Mouse (Mus musculus) gastrocnemius, postnatal 25 days (tissue): ENCODE data around the gene Atg13. TPM values are rescaled to one million over a fixed set of nuclear protein-coding genes. Genes with fewer than 3 reads are reported as not detected.

Source experiments
- DNase-seq: peaks from one replicate; pipeline ENCODE4 v3.0.0; 2022
- total RNA-seq, 2 experiments: library from RNA; stranded (reverse); gene quantifications; 1 replicate in 1 of 2; 2 replicates in 1 of 2; pipeline ENCODE4 v1.2.3; 2021

Atg13 gene
- total RNA-seq, 2 experiments from 2014 or later, result 23.4 to 24.4 TPM

GRCm38 (mm10) chr2:91649152-91649551 is 61.2 kb downstream of the Atg13 start:
- DNase-seq, result no peak

DNA sequence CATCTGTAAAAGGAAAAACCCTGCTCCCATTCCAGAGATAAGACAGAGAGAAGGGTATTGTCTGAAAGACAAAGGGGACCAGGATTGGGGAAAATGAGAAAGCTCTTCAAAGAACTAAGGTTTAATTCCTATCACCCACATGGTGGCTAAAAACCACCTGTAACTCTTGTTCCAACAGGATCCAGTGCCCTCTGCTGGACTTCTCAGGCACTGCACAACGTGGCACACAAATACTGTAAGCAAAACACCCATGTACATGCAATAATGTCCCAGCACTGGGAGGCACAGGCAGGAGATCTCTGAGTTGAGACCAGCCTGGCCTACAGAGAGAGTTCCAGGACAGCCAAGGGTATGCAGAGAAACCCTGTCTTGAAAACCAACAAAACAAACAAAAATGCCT is 63.6 kb downstream of the Atg13 start:
- DNase-seq, result no peak

- no peak for DNase-seq
Measured at GRCm38 (mm10) chr2:91645811-91646210, 64.6 kb downstream of the Atg13 start.

GRCm38 (mm10) chr2:91645354-91645753 is 65.0 kb downstream of the Atg13 start:
- no peak for DNase-seq

- DNase-seq, result no peak
Measured at GRCm38 (mm10) chr2:91644021-91644420, 66.4 kb downstream of the Atg13 start.

DNA sequence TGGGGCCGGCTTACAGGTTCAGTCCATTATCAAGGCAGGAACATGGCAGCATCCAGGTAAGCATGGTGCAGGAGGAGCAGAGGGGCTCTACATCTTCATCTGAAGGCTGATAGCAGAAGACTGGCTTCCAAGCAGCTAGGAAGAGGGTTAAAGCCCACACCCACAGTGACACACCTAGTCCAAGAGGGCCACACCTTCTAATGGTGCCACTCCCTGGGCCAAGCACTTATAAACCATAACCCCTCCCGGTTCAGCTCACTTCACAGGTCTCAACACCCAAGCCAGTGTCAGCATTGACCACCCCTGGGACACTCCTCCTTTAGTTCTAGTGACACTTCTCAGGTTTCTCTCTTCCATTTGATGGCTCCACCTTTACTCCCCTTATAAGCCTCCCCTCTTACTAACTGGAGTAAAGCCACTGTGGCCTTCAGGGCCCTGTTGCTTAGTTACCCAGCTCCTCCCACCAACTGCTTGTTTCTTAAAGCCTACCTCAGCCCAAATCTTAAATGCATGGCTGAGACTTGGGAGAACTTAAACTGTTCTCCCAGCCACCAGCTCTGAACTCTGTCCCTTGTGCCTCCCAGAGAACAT is 67.5 kb downstream of the Atg13 start:
- DNase-seq, result no peak

- no peak for DNase-seq
Measured at GRCm38 (mm10) chr2:91638931-91639330, 71.4 kb downstream of the Atg13 start.

DNA sequence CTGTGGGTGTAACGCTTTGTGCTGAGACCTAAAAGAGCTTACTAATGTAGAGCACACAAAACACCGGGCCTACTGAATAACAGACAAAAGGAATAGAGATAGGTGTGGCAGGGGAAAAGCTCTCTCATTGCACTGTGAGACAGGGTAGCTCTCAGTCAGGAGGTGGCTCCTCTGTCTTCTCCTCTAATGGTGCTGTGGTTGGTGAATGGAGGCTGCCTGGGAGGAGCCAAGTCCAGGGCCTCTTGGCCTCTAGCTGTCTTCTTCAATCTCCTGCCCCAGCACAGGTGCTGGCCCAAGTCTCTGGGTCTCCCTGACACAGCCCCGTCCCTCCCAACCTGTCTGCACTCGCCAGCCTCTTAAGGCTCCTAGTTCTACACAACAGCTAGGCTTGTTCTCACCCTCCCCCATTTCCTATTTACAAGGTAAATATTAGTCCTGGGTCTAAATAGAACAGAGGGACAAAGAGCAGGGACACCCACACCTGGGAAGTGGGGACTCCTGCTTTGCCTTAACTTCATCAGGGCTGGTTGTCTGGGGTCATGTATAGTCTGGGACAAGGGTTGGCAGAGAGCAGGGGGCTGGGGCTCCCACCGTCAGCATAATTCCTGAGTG is 73.5 kb downstream of the Atg13 start:
- DNase-seq, result no peak

GRCm38 (mm10) chr2:91636229-91636628 is 74.1 kb downstream of the Atg13 start, which contains the start of gene F2:
Gene F2, minus strand, starts transcription at chr2:91636414.
- no peak for DNase-seq

GRCm38 (mm10) chr2:91635486-91635885 is 74.9 kb downstream of the Atg13 start:
- DNase-seq, result no peak

GRCm38 (mm10) chr2:91634841-91635240 is 75.5 kb downstream of the Atg13 start:
- no peak for DNase-seq

DNA sequence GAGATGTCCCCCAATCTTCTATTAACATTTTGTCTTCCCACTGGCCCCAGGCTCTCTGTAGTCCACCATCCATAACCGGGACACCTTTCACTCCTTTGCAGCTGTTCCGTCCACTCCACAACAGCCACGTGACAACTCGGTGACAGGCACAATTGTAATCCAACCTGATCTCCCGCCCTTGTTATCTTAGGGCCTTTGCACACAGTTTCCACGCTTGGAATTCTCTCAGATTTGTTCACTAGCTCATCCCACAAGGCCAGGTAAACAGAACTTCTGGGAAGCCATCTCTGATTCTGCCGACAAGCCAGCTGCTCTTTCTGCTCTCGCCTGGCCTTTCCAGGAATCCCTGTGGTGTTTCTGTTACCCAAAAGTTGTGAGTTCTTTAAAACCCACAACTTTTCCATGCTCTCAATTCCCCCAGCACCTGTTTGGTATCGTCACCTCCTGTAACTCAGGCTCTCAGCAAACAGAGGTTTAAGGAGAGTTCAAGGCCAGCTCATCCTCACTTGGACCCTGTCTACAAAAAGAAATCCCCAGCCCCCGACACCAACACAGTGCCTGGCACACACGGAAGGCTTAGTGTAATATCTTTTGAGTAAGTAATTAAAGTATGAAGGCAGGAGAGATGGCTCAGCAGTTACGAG is 76.9 kb downstream of the Atg13 start:
- no peak for DNase-seq

- no peak for DNase-seq
Measured at GRCm38 (mm10) chr2:91632316-91632715, 78.1 kb downstream of the Atg13 start.

DNA sequence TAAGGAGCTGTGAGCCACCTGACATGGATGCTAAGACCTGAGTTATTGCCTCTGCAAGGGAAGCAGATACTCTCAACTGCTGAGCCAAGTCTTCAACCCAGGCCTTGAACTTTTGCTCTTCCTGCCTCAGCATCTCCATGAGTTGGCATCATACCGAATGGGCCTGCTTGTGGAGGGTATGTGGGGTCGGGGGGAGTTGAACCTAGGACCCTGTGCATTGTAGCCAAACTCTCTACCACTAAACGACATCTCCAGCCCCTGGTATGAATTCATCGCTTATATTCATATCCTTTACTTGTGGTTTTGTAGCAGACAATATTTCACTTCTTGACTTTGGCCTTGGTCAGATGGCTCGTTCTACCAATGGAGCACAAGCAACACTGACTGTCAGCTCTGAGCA is 78.5 kb downstream of the Atg13 start:
- no peak for DNase-seq

DNA sequence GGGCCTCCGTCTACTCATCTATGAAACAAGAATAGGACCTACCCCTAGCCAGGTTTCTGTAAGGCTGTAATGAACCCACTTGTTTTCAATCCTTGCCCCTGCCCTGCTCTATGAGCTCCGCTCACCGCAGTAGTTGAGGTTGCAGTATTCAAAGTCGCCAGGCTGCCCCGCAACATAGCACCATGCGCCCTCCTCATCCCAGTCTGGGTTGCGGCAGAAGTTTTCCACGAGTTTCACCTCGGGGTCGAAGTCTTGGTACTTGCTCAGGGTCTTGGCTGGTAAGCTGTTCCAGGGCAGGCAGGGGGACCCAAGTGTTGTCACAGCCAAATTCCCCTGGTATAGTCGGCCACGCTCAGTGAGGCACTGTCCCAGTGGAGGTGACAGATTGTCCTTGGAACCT is 80.0 kb downstream of the Atg13 start:
- DNase-seq, result no peak

- no peak for DNase-seq
Measured at GRCm38 (mm10) chr2:91629682-91630081, 80.7 kb downstream of the Atg13 start.

GRCm38 (mm10) chr2:91628171-91628570 is 82.2 kb downstream of the Atg13 start:
- DNase-seq, result no peak

GRCm38 (mm10) chr2:91627486-91627885 is 82.9 kb downstream of the Atg13 start:
- no peak for DNase-seq

Other genes with a start within 250 kb of the Atg13 start
- 10 to 100 TPM; 27.0 TPM for gene Ckap5, start 183.8 kb downstream of the Atg13 start, total RNA-seq
- under 1 TPM in 1 of 2 experiments, not detected in 1; 0.26 TPM for gene F2, start 74.2 kb downstream of the Atg13 start, total RNA-seq
- 1 to 10 TPM; 2.2 to 3.7 TPM for gene Zfp408, start 60.8 kb downstream of the Atg13 start, total RNA-seq
- gene Arhgap1, start 60.7 kb downstream of the Atg13 start, total RNA-seq, result 1 to 10 TPM; 7.6 to 9.7 TPM
- 1 to 10 TPM; 3.4 TPM for gene Harbi1, start 276 bp upstream of the Atg13 start, total RNA-seq
- gene Ambra1, start 19.6 kb upstream of the Atg13 start, total RNA-seq, result 10 to 100 TPM; 12.6 to 13.0 TPM
- gene Chrm4, start 216.7 kb upstream of the Atg13 start, total RNA-seq, result not detected
- gene Mdk, start 221.7 kb upstream of the Atg13 start, total RNA-seq, result 1 to 10 TPM; 3.3 to 3.4 TPM
- gene Gm9821, start 235.1 kb upstream of the Atg13 start, total RNA-seq, result not detected